Mouse (Mus musculus) adrenal gland, adult (tissue): ENCODE measurements at regions not wholly inside any gene's neighbourhood (a gene's known extent, or its start where the extent isn't known, plus 50 kb on each side); places are given as distances from the start of the nearest gene placed in this dataset.
A peak's percentile ranks its signal among the peaks of the same experiment; 100 is the strongest.

Experiments used
- DNase-seq, 2 experiments: peaks; one replicate each; pipeline ENCODE4 v3.0.0; 2022 to 2023; ENCODE audit warnings: low spot score in 1 of 2; ENCODE audit not compliant: inconsistent age in 2 of 2

DNA sequence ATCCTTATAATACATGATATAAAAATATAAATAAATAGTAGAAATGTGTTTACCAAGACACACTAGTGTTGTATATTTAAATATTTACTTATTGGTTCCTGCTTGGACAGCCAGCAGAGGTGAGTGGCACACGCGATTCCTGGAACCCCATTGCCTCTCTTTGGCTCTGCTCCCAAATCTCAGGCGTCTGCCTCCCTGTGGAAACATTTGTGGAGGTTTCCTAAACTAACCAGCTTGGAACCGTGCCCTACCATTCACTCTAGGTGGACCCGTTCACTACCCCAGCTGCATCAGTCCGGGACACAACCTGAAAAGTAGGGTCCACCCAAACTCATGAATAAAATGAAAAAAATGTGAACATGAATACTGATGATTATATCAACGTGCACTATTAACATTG lies 404.0 kb upstream of the Defb41 start:
- DNase-seq = no peak

GRCm38 (mm10) chr1:18668265-18668664 lies 403.3 kb upstream of the Defb41 start:
- DNase-seq = no peak

DNA sequence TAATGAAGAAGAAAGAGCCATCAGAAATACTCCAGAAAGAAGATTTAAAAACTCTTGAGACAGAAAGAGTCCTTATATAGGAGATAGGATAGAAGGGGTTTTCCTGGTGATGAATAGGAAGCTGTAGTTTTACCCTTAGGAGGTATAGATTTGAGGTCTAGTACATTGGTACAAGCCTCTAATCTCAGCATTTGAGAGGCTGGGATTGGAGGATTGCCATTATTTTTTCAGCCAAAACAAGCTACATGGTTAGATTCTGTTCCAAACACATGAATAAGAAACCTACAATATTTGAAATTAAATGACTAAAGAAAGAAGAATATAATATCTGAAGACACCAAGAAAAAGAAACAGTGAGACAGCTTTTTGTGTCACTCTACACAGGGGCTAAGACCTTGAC lies 375.9 kb upstream of the Defb41 start:
- no peak for DNase-seq

GRCm38 (mm10) chr1:18639460-18640300 lies 374.7 kb upstream of the Defb41 start:
- no peak for DNase-seq

- DNase-seq = no peak
These were observed 372.4 kb upstream of the Defb41 start for GRCm38 (mm10) chr1:18637334-18637733.

DNA sequence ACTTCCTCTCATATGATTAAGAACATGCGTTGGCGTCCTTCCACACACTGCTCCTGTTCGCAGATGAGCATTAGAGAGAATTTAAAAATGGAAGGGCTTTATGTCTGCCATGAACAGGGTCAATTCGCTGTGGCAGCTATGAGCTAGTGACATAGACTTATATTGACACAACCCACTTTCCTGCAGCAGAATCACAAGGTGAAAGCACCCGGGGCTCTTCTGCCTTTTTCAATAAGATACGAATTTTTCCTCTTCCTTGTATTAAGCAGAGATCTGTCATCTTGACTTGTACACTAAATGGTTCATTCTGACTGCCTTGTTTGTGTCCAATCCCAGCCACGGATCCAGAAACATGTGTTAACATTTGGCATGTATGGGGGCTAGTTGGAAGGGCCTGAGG lies 345.3 kb upstream of the Defb41 start:
- no peak for DNase-seq

DNA sequence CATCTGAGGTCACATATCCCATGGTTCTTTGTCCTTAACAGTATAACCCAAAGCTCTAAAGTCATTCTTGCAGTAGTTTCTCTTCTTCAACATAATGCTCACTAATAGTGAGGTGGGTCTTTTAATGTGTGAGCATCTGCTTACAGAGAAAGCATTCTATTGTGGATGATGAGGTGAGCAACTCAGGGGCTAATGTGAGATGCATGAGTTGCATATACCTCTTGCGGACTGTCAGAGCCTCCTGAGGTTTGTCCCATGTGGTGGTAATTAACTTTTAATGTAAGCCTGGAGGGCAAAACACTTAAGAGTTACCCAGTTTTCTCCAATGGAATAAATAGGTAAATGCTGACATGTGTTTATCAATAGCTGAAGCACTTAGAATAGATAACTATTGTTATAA lies 334.9 kb upstream of the Defb41 start:
- DNase-seq = no peak

DNA sequence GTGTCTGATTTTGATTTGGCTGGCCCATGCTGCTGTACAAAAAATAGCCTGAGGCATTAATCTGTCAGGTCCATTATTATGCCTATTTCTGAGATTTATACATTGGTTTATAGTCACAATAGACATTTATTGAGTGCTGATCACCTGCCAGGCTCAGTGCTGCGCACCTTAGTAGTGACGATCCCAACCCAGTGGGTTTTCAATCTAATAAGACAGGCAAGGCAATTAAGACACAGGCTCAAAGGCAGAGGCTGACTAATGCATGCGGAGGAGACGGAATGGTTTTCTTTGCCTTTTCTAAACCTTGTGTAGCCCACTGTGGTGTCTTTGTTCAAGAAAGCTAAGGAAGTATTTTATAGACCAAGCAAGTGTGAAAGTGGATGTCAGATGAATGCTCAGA lies 334.0 kb upstream of the Defb41 start:
- DNase-seq = no peak

DNA sequence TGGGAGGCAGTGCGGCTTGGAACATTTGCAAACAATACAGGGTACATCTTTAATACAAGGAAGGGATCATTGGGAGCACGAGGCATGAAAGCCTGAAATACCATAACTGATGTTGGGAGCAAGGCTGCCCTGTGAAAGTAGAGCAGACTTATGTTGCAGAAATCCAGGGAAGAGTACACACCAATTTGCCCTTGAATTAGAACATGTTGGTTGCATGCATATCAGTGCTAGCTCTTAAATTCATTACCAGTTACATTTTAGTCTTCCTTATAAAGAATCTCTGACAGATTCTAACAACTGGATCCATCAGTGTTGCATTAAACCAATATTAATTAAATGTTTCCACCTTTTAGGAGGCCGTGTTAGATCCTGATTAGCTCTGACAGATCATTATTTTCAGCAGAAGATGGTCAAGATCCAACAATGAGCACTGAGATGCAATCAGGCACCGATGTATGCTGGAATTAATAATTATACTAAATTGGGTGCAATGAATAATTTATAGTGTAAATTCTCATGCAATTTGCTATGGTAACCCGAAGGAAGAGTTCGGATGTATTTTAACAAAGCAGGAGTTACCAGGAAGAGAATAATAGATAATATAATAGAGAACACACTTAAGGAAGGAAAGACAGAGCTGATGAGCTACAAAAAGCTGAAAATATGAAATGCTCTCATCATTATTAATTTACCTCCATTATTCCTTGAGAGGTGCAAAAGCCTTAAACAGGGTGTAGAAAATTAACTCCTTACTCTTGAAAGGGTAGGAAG lies 318.6 kb upstream of the Defb41 start:
- no peak for DNase-seq

DNA sequence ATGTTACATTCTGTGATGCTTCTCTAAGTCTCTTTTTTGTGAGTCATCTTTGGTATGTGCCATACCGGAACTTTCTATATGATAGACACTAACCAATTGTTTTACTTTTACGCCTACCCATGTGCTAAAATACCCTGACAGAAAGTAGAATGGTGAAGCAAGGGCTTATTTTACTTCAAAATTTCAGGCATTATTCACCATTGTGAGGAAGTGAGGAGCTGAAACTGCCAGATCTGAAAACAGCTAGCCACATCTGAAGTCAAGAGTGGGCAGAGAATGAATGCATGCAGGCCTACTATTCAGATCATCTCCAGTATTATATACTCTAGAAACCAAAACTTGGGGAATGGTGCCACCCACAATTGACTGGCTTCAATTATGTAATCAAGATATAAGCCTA lies 313.7 kb upstream of the Defb41 start:
- no peak for DNase-seq

GRCm38 (mm10) chr1:18567086-18567485 lies 302.1 kb upstream of the Defb41 start:
- no peak for DNase-seq

DNA sequence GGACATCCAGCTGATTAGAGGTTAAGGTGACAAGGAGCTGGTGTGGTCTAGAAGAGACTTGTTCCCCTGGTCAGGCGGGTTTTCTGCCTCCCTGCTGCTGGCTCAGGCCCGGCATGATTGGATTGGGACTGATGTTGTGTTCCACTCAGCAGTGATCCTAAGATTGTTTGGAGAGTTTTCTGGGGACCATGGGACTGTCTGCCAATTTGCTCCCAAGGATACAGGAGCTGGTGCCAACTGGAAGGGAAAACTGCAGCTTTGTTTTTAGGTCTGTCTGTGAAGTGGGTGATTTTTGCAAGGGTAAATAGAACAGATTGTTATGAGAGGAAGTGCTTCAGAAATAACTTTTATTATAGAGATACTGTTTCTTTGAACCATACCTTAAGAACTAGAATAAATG lies 286.3 kb upstream of the Defb41 start:
- no peak for DNase-seq

DNA sequence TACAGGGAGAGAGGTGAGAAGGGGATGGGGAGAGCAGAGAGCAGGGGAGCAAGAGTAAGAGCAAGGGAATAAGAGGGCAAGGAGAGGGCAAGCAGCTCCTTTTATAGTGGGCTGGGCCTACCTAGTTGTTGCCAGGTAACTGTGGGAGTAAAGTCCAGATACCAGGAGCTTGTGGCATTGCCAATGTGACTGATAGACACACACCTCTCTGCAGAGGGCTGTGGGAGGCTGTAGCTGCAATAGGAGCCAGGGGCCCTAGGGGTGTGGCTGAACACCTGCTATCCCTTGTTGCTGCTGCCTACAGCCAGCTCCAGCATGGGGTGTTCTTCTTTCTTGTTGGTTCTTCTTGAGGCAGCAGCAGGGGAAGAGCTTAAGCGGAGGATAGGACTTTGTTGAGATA lies 266.8 kb upstream of the Defb41 start:
- no peak for DNase-seq

DNA sequence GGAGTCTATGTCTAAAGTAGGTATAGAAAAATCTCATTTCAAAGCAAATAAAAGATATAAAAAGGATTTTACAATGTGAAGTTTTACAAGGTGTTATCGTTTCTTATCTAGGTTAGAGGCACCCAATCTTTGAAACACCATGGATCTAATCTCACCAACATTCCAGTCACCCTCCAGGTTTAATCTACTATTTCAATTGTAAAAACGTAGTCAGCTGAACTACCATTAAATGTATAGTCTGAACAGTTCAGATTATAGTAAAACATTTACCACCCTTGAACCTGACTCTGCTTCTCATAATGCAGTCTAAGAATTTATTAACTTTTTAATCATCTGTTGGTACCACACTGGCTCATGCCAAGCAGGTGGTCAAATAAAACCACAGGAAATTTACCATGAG lies 259.5 kb upstream of the Defb41 start:
- no peak for DNase-seq

DNA sequence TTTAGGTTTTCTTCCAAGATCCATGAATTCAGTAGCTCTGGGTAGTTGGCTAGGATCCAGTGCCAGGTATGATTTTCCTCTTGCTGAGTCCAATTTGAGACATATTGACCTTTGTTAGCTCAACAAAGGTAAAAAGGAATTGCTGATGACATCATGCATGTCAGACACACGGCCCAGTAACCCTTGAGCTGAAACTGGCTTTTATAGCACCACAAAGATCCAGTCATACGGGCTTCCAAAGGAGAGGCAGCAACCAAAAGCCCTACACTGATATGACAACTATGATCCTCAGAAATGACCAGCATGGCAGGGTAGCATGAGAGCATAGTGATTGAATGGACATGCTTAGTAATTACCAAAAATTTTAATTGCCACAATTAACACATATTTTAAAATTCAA lies 258.0 kb upstream of the Defb41 start:
- DNase-seq = no peak

DNA sequence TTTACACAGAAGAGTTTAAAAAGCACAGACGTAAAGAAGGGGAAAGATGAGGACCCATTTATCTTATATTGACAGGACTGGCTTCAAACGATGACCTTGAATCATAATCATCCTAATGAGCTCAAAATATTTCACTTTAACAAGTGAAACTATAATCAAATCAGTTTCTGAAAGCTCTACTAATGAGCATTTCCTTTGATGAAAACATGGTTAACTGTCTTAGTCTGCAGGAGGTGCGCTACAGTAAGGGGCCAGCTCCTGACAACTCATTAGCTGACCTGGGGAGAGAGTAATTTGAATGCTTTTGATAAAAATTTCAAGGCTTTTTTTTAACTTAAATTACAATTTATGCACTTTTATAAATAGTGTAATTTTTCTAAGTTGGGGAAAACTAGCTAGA lies 247.8 kb upstream of the Defb41 start:
- no peak for DNase-seq

- peak; percentile 77 to 86 for DNase-seq
These were observed 233.6 kb upstream of the Defb41 start for GRCm38 (mm10) chr1:18498556-18498955.

DNA sequence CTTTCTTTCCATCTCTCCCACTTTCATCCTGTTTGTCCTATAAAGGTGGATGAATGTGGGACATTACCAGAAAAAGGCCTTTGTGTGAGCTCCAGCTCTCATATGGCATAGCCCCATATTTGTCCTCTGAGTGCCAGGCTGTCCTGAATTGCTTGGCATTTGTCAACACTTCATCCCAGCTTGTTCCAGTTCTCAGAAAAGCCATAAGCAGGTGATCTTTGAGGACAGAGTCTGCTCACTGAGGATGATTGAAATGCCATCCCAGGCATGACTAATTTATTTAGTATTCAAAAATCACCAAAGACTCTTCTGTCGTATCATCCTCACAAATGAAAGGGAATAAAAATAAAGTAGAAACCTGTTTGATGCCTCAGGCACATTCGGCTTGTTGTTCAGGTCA lies 203.6 kb upstream of the Defb41 start:
- DNase-seq = no peak

DNA sequence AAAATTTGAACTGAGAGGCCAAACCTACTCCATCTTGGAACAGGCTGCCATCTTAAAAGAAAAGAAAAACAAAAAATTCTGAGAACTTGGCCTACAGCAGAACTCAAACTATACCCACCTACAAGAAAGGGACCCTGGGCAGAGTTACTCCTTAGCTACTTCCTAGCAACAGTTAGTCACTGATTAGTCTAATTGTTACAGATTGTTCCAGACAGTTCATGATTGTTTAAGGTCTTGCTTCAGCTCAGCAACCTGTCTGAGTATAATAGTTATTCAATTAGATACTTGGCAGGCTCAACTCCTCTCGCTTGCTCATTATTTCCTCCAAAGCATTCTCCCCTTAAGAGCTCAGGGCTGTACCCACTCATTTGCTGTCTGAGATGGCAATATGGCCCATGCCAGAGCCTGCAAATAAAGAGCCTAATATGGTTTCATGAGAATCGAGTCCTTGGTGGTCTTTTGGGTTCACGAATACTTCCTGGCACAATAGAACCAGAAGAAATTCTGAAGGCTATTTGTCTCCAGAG lies 200.4 kb upstream of the Defb41 start:
- peak in 1 of 2 experiments; percentile 9 for DNase-seq

DNA sequence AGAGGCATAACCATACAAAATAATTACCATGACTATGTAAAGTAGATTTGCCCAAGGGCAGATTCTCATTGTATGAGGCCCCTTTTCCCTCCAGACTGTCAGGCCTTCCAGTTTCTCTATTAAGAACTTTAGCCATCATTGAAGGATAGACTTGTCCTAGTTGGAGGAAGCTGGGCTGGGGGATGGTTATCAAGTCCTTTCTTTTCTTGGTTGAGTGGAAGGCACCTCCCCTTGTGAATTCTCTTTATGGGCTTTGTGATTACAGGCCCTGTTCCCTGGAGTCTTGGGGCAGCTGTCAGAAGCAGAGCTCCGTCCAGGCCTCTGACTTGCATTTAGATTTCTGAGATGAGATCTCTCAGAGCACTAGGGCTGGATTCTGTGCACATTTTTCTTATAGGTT lies 198.3 kb upstream of the Defb41 start:
- DNase-seq = peak in 1 of 2 experiments; percentile 10

- DNase-seq = no peak
These were observed 151.4 kb upstream of the Defb41 start for GRCm38 (mm10) chr1:18416297-18416732.

DNA sequence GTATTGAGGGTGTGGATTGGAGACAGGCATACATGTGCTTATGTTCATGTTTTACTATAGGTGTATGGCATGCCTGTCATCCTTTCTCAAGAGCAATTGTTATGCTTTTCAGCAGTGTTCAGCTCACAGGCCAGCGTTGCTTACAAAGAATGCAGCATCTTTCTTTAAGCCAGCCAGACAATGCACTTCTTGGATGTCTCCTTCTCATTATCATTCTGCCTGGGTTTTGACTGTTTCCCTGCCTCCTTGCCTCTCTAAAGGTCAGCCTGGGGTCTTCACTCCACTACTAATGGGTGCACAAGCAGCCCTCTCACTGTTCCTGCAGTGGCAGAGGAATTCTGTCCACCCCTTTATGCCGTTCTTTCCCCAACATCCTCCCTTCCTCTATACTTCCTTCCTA lies 150.9 kb upstream of the Defb41 start:
- DNase-seq = no peak
